Mouse (Mus musculus) layer of hippocampus, postnatal 10 days (tissue): ENCODE measurements around the gene Tspan14. TPM values are rescaled to one million over a fixed set of nuclear protein-coding genes. Genes with fewer than 3 reads are reported as not detected.
A peak's percentile ranks its signal among the peaks of the same experiment; 100 is the strongest.

Source experiments
- DNase-seq, 2 experiments: peaks; one replicate each; pipeline ENCODE4 v3.0.0; 2021; ENCODE audit warnings: low spot score in 2 of 2
- long read RNA-seq: library from polyadenylated mRNA; stranded (forward); transcript quantifications from one replicate; pipeline ENCODE4 v2.0.0, GENCODE M21; 2023
- total RNA-seq, 2 experiments: library from RNA; stranded (reverse); gene quantifications; 2 replicates each; pipeline ENCODE4 v1.2.3; 2021

Tspan14 gene
- total RNA-seq: 10 to 100 TPM; 47.3 to 48.7 TPM
- long read RNA-seq, transcript Tspan14-201 (9 exons, 2,475 nt): major isoform, 35 of 44 reads
- long read RNA-seq, partial matches to known transcripts: 3 of 44 reads
- long read RNA-seq, other reads (novel, unspliced or antisense): 5 of 44 reads

- no peak for DNase-seq
These were observed at the start of gene Tspan14 for GRCm38 (mm10) chr14:40966392-40966861. Gene Tspan14 (minus strand): TSS chr14:40966807.

- no peak for DNase-seq
These were observed 48.2 kb upstream of the Tspan14 start for GRCm38 (mm10) chr14:41014701-41015240.

- peak; percentile 91 to 94 for DNase-seq
These were observed 47.3 kb upstream of the Tspan14 start, which contains the start of gene Fam213a for GRCm38 (mm10) chr14:41013630-41014613. Gene Fam213a (minus strand): TSS chr14:41013788.

- no peak for DNase-seq
These were observed 46.5 kb upstream of the Tspan14 start for GRCm38 (mm10) chr14:41013143-41013542.

- DNase-seq: no peak
These were observed 45.3 kb upstream of the Tspan14 start for GRCm38 (mm10) chr14:41011916-41012315.

GRCm38 (mm10) chr14:41008138-41008537 lies 41.5 kb upstream of the Tspan14 start:
- no peak for DNase-seq

- DNase-seq: no peak
These were observed 41.0 kb upstream of the Tspan14 start for GRCm38 (mm10) chr14:41007641-41008040.

GRCm38 (mm10) chr14:41006899-41007298 lies 40.3 kb upstream of the Tspan14 start:
- DNase-seq: peak in 1 of 2 experiments; percentile 33

- DNase-seq: no peak
These were observed 39.7 kb upstream of the Tspan14 start for GRCm38 (mm10) chr14:41006263-41006662.

GRCm38 (mm10) chr14:41005716-41006115 lies 39.1 kb upstream of the Tspan14 start:
- DNase-seq: no peak

- peak in 1 of 2 experiments; percentile 52 for DNase-seq
These were observed 37.9 kb upstream of the Tspan14 start for GRCm38 (mm10) chr14:41004201-41005141.

GRCm38 (mm10) chr14:41001576-41001975 lies 35.0 kb upstream of the Tspan14 start:
- DNase-seq: no peak

- no peak for DNase-seq
These were observed 34.2 kb upstream of the Tspan14 start for GRCm38 (mm10) chr14:41000801-41001200.

GRCm38 (mm10) chr14:40999904-41000645 lies 33.5 kb upstream of the Tspan14 start:
- DNase-seq: no peak

GRCm38 (mm10) chr14:40996171-40996570 lies 29.6 kb upstream of the Tspan14 start:
- DNase-seq: no peak

- DNase-seq: no peak
These were observed 25.9 kb upstream of the Tspan14 start for GRCm38 (mm10) chr14:40992464-40992863.

- no peak for DNase-seq
These were observed 22.2 kb upstream of the Tspan14 start for GRCm38 (mm10) chr14:40988780-40989179.

- DNase-seq: no peak
These were observed 20.6 kb upstream of the Tspan14 start for GRCm38 (mm10) chr14:40987184-40987583.

- DNase-seq: no peak
These were observed 19.0 kb upstream of the Tspan14 start for GRCm38 (mm10) chr14:40985635-40986034.

- DNase-seq: no peak
These were observed 13.1 kb upstream of the Tspan14 start for GRCm38 (mm10) chr14:40979723-40980122.
